Mouse (Mus musculus): ENCODE data around the gene Tcf15. TPM values are rescaled to one million over a fixed set of nuclear protein-coding genes. Genes with fewer than 3 reads are reported as not detected.

Tcf15 gene
- polyA plus RNA-seq, 1 experiment = not detected

DNA sequence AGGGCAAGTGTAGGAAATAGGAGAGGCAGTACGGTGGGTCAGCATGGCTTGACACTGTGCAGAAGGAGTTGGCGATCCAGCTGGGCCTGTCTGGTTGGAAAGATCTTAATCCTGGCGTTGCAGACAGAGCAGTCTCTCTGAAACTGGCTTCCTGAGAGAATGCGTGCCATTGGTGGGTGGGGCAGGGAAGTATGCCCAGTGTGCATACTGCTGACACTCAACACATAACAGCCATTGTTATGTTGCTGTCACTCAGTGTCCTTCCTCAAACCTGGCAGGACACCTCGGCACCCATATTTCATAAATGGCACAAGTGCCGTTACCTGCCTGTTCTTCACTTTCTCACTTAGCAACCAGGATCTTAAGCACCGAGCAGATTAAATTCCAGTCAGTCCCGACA is 10.7 kb upstream of the Tcf15 start:
- H3ac ChIP-seq (ENCODE audit: control insufficient read depth, insufficient read length) = no peak overlapping the region
- TF ChIP-seq MYOG (IDR thresholded peaks at IDR 0.05; ENCODE audit: control insufficient read depth in 1 of 3, insufficient read depth in 1 of 3, insufficient read length in 2 of 3, low read depth in 2 of 3) = no peak
- TF ChIP-seq CEBPB (IDR thresholded peaks at IDR 0.05; ENCODE audit: insufficient read depth, poor library complexity, severe bottlenecking) = no peak
- no peak for TF ChIP-seq TCF3 (IDR thresholded peaks at IDR 0.05; ENCODE audit: insufficient read length, low read depth)
- no peak for TF ChIP-seq E2F4 (IDR thresholded peaks at IDR 0.05; ENCODE audit: insufficient read depth)
- no peak for TF ChIP-seq MYOD1 (IDR thresholded peaks at IDR 0.05; ENCODE audit: control insufficient read depth in 1 of 3, insufficient read length in 2 of 3, low read depth in 2 of 3)
- TF ChIP-seq SRF (IDR thresholded peaks at IDR 0.05; ENCODE audit: control insufficient read depth, insufficient read length, low read depth) = no peak
- TF ChIP-seq MAX (IDR thresholded peaks at IDR 0.05; ENCODE audit: low read depth) = no peak
- no peak for TF ChIP-seq REST (IDR thresholded peaks at IDR 0.05; ENCODE audit: insufficient read depth, insufficient read length)
- no peak for TF ChIP-seq TCF12 (IDR thresholded peaks at IDR 0.05; ENCODE audit: insufficient read depth, poor library complexity, severe bottlenecking)
- TF ChIP-seq POLR2AphosphoS2 (IDR thresholded peaks at IDR 0.05; ENCODE audit: insufficient read length, low read depth) = no peak
- TF ChIP-seq USF1 (IDR thresholded peaks at IDR 0.05; ENCODE audit: low read depth) = no peak
- no peak for TF ChIP-seq POLR2A (IDR thresholded peaks at IDR 0.05; ENCODE audit: insufficient read length, low read depth)
- H3K4me3 ChIP-seq = no peak overlapping the region
- no peaks in the 10 kb centered on the region for H3K79me2 ChIP-seq (ENCODE audit: control insufficient read depth, insufficient read depth)
- no peaks in the 10 kb centered on the region for H3K36me3 ChIP-seq (ENCODE audit: control insufficient read depth, insufficient read depth)
- H3K4me2 ChIP-seq (ENCODE audit: low read depth) = no peak overlapping the region
- peaks cover 36% of the 10 kb centered on the region for H3K27me3 ChIP-seq (ENCODE audit: control insufficient read depth, insufficient read depth, insufficient read length)

- Histone ChIP-seq H3K27me3 (ENCODE audit: control insufficient read depth, insufficient read depth, insufficient read length) (peaks cover 66% of the 10 kb centered on the region), H3K4me2 (ENCODE audit: low read depth) (no peak overlapping the region), H3K79me2 (ENCODE audit: control insufficient read depth, insufficient read depth) (no peaks in the 10 kb centered on the region), H3K36me3 (ENCODE audit: control insufficient read depth, insufficient read depth) (no peaks in the 10 kb centered on the region), H3ac (ENCODE audit: control insufficient read depth, insufficient read length) (no peak overlapping the region), H3K4me3 (no peak overlapping the region)
- no peak for TF ChIP-seq CEBPB (IDR thresholded peaks at IDR 0.05; ENCODE audit: insufficient read depth, poor library complexity, severe bottlenecking)
- no peak for TF ChIP-seq TCF3 (IDR thresholded peaks at IDR 0.05; ENCODE audit: insufficient read length, low read depth)
- TF ChIP-seq USF1 (IDR thresholded peaks at IDR 0.05; ENCODE audit: low read depth) = no peak
- no peak for TF ChIP-seq POLR2A (IDR thresholded peaks at IDR 0.05; ENCODE audit: insufficient read length, low read depth)
- no peak for TF ChIP-seq REST (IDR thresholded peaks at IDR 0.05; ENCODE audit: insufficient read depth, insufficient read length)
- no peak for TF ChIP-seq MAX (IDR thresholded peaks at IDR 0.05; ENCODE audit: low read depth)
- no peak for TF ChIP-seq MYOD1 (IDR thresholded peaks at IDR 0.05; ENCODE audit: control insufficient read depth in 1 of 3, insufficient read length in 2 of 3, low read depth in 2 of 3)
- no peak for TF ChIP-seq E2F4 (IDR thresholded peaks at IDR 0.05; ENCODE audit: insufficient read depth)
- no peak for TF ChIP-seq MYOG (IDR thresholded peaks at IDR 0.05; ENCODE audit: control insufficient read depth in 1 of 3, insufficient read depth in 1 of 3, insufficient read length in 2 of 3, low read depth in 2 of 3)
- TF ChIP-seq TCF12 (IDR thresholded peaks at IDR 0.05; ENCODE audit: insufficient read depth, poor library complexity, severe bottlenecking) = no peak
- no peak for TF ChIP-seq SRF (IDR thresholded peaks at IDR 0.05; ENCODE audit: control insufficient read depth, insufficient read length, low read depth)
- no peak for TF ChIP-seq POLR2AphosphoS2 (IDR thresholded peaks at IDR 0.05; ENCODE audit: insufficient read length, low read depth)
Observed at GRCm38 (mm10) chr2:152139191-152139987, 4.0 kb upstream of the Tcf15 start.

DNA sequence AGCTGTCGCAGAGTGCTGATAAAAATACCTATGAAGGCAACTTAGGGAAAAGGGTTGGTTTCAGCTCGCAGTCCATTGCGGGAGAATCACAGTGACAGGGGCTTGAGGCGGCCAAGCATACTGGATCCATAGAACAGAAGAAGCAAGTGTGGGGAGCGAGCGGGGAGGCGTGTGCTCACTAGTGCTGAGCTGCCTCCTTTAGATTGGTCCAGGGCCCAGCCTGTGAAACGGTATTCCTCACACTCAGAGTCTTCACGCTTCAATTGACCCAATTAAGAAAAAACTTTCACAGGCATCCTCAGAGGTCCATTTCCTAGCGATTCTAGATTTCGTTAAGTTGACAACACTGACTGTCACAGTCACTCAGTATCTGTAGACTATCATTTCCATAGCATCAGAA is 2.4 kb upstream of the Tcf15 start:
- Histone ChIP-seq H3ac (ENCODE audit: control insufficient read depth, insufficient read length) (no peak overlapping the region), H3K4me3 (no peak overlapping the region), H3K27me3 (ENCODE audit: control insufficient read depth, insufficient read depth, insufficient read length) (peaks cover 64% of the 10 kb centered on the region), H3K4me2 (ENCODE audit: low read depth) (no peak overlapping the region), H3K79me2 (ENCODE audit: control insufficient read depth, insufficient read depth) (no peaks in the 10 kb centered on the region), H3K36me3 (ENCODE audit: control insufficient read depth, insufficient read depth) (no peaks in the 10 kb centered on the region)
- TF ChIP-seq MAX (IDR thresholded peaks at IDR 0.05; ENCODE audit: low read depth) = no peak
- TF ChIP-seq TCF12 (IDR thresholded peaks at IDR 0.05; ENCODE audit: insufficient read depth, poor library complexity, severe bottlenecking) = no peak
- TF ChIP-seq POLR2A (IDR thresholded peaks at IDR 0.05; ENCODE audit: insufficient read length, low read depth) = no peak
- TF ChIP-seq USF1 (IDR thresholded peaks at IDR 0.05; ENCODE audit: low read depth) = no peak

DNA sequence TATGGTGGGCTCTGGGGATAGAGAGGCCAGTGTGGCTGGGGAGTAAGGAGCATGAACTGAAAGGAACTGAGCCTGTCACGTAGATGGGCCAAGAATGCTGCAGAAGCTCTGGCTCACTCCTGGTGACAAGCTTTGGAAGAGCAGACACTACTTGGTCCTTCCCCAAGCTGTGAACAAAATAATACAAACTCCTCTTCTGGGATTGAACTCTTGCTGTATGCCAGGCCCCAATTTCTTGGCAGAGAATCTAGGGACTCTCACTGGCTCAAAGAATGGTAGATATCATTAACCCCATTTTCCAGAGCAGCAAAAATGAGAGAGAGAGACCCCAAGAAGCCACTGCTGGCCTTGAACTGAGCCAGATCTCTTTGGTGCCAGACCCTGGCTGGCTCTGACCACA is 1.9 kb upstream of the Tcf15 start:
- Histone ChIP-seq H3K27me3 (ENCODE audit: control insufficient read depth, insufficient read depth, insufficient read length) (peaks cover 61% of the 10 kb centered on the region), H3ac (ENCODE audit: control insufficient read depth, insufficient read length) (no peak overlapping the region), H3K4me2 (ENCODE audit: low read depth) (peak overlapping the region; percentile 61), H3K36me3 (ENCODE audit: control insufficient read depth, insufficient read depth) (no peaks in the 10 kb centered on the region), H3K4me3 (no peak overlapping the region), H3K79me2 (ENCODE audit: control insufficient read depth, insufficient read depth) (no peaks in the 10 kb centered on the region)
- TF ChIP-seq REST (IDR thresholded peaks at IDR 0.05; ENCODE audit: insufficient read depth, insufficient read length) = no peak
- no peak for TF ChIP-seq USF1 (IDR thresholded peaks at IDR 0.05; ENCODE audit: low read depth)
- TF ChIP-seq MAX (IDR thresholded peaks at IDR 0.05; ENCODE audit: low read depth) = no peak
- TF ChIP-seq E2F4 (IDR thresholded peaks at IDR 0.05; ENCODE audit: insufficient read depth) = no peak
- no peak for TF ChIP-seq MYOG (IDR thresholded peaks at IDR 0.05; ENCODE audit: control insufficient read depth in 1 of 3, insufficient read depth in 1 of 3, insufficient read length in 2 of 3, low read depth in 2 of 3)
- no peak for TF ChIP-seq SRF (IDR thresholded peaks at IDR 0.05; ENCODE audit: control insufficient read depth, insufficient read length, low read depth)
- no peak for TF ChIP-seq POLR2A (IDR thresholded peaks at IDR 0.05; ENCODE audit: insufficient read length, low read depth)
- no peak for TF ChIP-seq TCF3 (IDR thresholded peaks at IDR 0.05; ENCODE audit: insufficient read length, low read depth)
- TF ChIP-seq POLR2AphosphoS2 (IDR thresholded peaks at IDR 0.05; ENCODE audit: insufficient read length, low read depth) = no peak
- no peak for TF ChIP-seq MYOD1 (IDR thresholded peaks at IDR 0.05; ENCODE audit: control insufficient read depth in 1 of 3, insufficient read length in 2 of 3, low read depth in 2 of 3)
- no peak for TF ChIP-seq CEBPB (IDR thresholded peaks at IDR 0.05; ENCODE audit: insufficient read depth, poor library complexity, severe bottlenecking)
- no peak for TF ChIP-seq TCF12 (IDR thresholded peaks at IDR 0.05; ENCODE audit: insufficient read depth, poor library complexity, severe bottlenecking)
